Comparison of ENCODE assay signal across 8 mouse cellular contexts in the genomic region with DNA sequence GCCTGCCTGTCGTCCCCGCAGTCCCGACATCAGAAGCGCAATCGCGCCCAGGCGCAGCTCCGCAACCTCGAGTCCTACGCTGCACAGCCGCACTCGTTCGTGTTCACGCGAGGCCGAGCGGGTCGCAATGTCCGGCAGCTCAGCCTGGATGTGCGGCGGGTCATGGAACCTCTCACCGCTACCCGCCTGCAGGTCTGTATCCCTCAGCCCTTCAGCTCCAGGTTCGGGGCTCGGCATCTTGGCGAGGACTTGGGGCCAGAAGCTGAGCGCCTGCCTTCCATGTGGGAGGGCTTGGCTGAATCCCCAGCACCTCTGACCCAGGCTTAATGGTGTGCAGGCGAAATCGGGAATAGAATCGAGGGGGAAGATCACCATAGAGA. TPM values are rescaled to one million over a fixed set of nuclear protein-coding genes. Genes with fewer than 3 reads are reported as not detected.
A peak's percentile ranks its signal among the peaks of the same experiment; 100 is the strongest.
DNase-seq lines count a peak whose midpoint lies in the region; ATAC-seq and TF ChIP-seq lines count a peak whose summit lies in the region.

No protein-coding gene starts in this region.

- H3K9ac ChIP-seq in CH12.LX (ENCODE audit: insufficient read depth, low read depth), result peak overlapping the region; percentile 68
- H3K9ac ChIP-seq in forebrain, embryonic 12.5 days, result peak overlapping the region; percentile 86
- peak overlapping the region; percentile 81 for H3K9ac ChIP-seq in liver, embryonic 14.5 days (replicated peaks)

- DNase-seq in heart, embryonic 10.5 days (ENCODE audit: low spot score), result no peak
- no peak for DNase-seq in heart, adult 18-20 months
- DNase-seq in CH12.LX (ENCODE audit: extremely low read depth), result no peak
- DNase-seq in liver, embryonic 14.5 days (ENCODE audit: low read depth in 3 of 3, low spot score in 3 of 3), result no peak
- DNase-seq in layer of hippocampus, adult 9-10 months (ENCODE audit: low spot score), result no peak
- DNase-seq in gastrocnemius, postnatal 4 days (ENCODE audit: low spot score in 2 of 2), result no peak
- no peak for DNase-seq in gastrocnemius, postnatal 36 days

- under 1% methylated on average over 30 of the region's 30 CpGs for WGBS in heart, embryonic 10.5 days
- under 1% methylated on average over 30 of the region's 30 CpGs for WGBS in forebrain, embryonic 12.5 days
- WGBS in liver, embryonic 14.5 days (ENCODE audit: insufficient replicate concordance), result under 1% methylated on average over 30 of the region's 30 CpGs

- dilution Hi-C loops in CH12.LX (cut with MboI; ENCODE audit: extremely low pct_ligation_motif_present, extremely low pct_unique_long_range_greater_than_20kb, low sequenced_read_pairs), result no loop called here

- H3K36me3 ChIP-seq in heart, embryonic 10.5 days, result peaks cover 42% of the 10 kb centered on the region
- peaks cover 40 to 42% of the 10 kb centered on the region in 2 experiments for H3K36me3 ChIP-seq in CH12.LX (replicated peaks in 1 of 2; ENCODE audit: control insufficient read depth in 1 of 2, insufficient read depth in 1 of 2, low read length in 1 of 2)
- H3K36me3 ChIP-seq in forebrain, embryonic 12.5 days (replicated peaks), result peaks cover 41% of the 10 kb centered on the region
- H3K36me3 ChIP-seq in liver, embryonic 14.5 days (replicated peaks; ENCODE audit: control insufficient read depth, insufficient read depth, low read depth), result peaks cover 35% of the 10 kb centered on the region

- H3K4me2 ChIP-seq in CH12.LX (ENCODE audit: insufficient read depth, low read depth, poor library complexity, severe bottlenecking), result peak overlapping the region; percentile 23; the same call in 1 of the 2 replicates
- H3K4me2 ChIP-seq in forebrain, embryonic 12.5 days, result peak overlapping the region; percentile 91
- peak overlapping the region; percentile 82 for H3K4me2 ChIP-seq in liver, embryonic 14.5 days (ENCODE audit: low read depth)

- TF ChIP-seq CTCF in CH12.LX (conservative IDR thresholded peaks at IDR 0.05 in 1 of 2, IDR thresholded peaks at IDR 0.05 in 1 of 2; ENCODE audit: low read depth in 2 of 2, low read length in 2 of 2), result no peak
- no peak for TF ChIP-seq CTCF in liver, embryonic 14.5 days (IDR thresholded peaks at IDR 0.05; ENCODE audit: low read depth)

- no peak for TF ChIP-seq POLR2A in CH12.LX (IDR thresholded peaks at IDR 0.05; ENCODE audit: low read depth, low read length)

- in situ Hi-C loops in CH12.LX (cut with MboI; ENCODE audit: low pct_ligation_motif_present, low pct_unique_long_range_greater_than_20kb, low sequenced_read_pairs), result loop anchor here (10.0 kb wide), 1 partner anchor 256 kb away; a partner anchor contains a TSS

- H3K9me3 ChIP-seq in heart, embryonic 10.5 days, result no peaks in the 10 kb centered on the region
- H3K9me3 ChIP-seq in CH12.LX (replicated peaks; ENCODE audit: low read length), result peaks cover 5% of the 10 kb centered on the region
- H3K9me3 ChIP-seq in forebrain, embryonic 12.5 days, result peaks cover 2% of the 10 kb centered on the region; the same call in 1 of the 2 replicates
- H3K9me3 ChIP-seq in liver, embryonic 14.5 days (ENCODE audit: control insufficient read depth, low read length), result no peaks in the 10 kb centered on the region; the same call in 1 of the 2 replicates

- peaks cover 24% of the 10 kb centered on the region for H3K79me2 ChIP-seq in CH12.LX (replicated peaks; ENCODE audit: control insufficient read depth, extremely low read depth, insufficient read depth, poor library complexity, severe bottlenecking)

- peak; percentile 62 for ATAC-seq in forebrain, embryonic 12.5 days (ENCODE audit: low FRiP score)
- peak; percentile 8; the same call in 1 of the 2 replicates for ATAC-seq in liver, embryonic 14.5 days (ENCODE audit: insufficient read depth)

- peak overlapping the region; percentile 98 for H3K4me3 ChIP-seq in heart, embryonic 10.5 days
- H3K4me3 ChIP-seq in CH12.LX (replicated peaks in 1 of 3; ENCODE audit: low read depth in 2 of 3, low read length in 2 of 3, poor library complexity in 1 of 3), result peak overlapping the region; percentile 63 to 84 (median 79)
- H3K4me3 ChIP-seq in forebrain, embryonic 12.5 days (replicated peaks), result peak overlapping the region; percentile 84
- peak overlapping the region; percentile 70 to 75 for H3K4me3 ChIP-seq in liver, embryonic 14.5 days (ENCODE audit: insufficient read depth in 1 of 2, low read depth in 2 of 2, low read length in 2 of 2)

- intact Hi-C loops in gastrocnemius, postnatal 36 days (cut with DNase I), result no loop called here

- H3K27me3 ChIP-seq in heart, embryonic 10.5 days (ENCODE audit: insufficient read depth, poor library complexity, severe bottlenecking), result no peaks in the 10 kb centered on the region
- H3K27me3 ChIP-seq in CH12.LX (replicated peaks), result no peaks in the 10 kb centered on the region
- no peaks in the 10 kb centered on the region for H3K27me3 ChIP-seq in forebrain, embryonic 12.5 days
- no peaks in the 10 kb centered on the region for H3K27me3 ChIP-seq in liver, embryonic 14.5 days (ENCODE audit: control insufficient read depth, insufficient read depth, low read length)

- no peak for TF ChIP-seq RAD21 in CH12.LX (IDR thresholded peaks at IDR 0.05; ENCODE audit: low read depth, low read length)

- TF ChIP-seq EP300 in CH12.LX (IDR thresholded peaks at IDR 0.05; ENCODE audit: low read length), result no peak
- no peak for TF ChIP-seq EP300 in liver, embryonic 14.5 days (IDR thresholded peaks at IDR 0.05; ENCODE audit: low read depth)

- H3K27ac ChIP-seq in heart, embryonic 10.5 days, result peak overlapping the region; percentile 92
- H3K27ac ChIP-seq in CH12.LX (ENCODE audit: insufficient read depth, low read depth), result peak overlapping the region; percentile 65
- peak overlapping the region; percentile 90; the same call in 1 of the 2 replicates for H3K27ac ChIP-seq in forebrain, embryonic 12.5 days
- peak overlapping the region; percentile 61 for H3K27ac ChIP-seq in liver, embryonic 14.5 days

- H3K4me1 ChIP-seq in heart, embryonic 10.5 days, result peaks cover 8% of the 10 kb centered on the region
- peaks cover 5 to 40% of the 10 kb centered on the region in 2 experiments for H3K4me1 ChIP-seq in CH12.LX (ENCODE audit: control insufficient read depth in 1 of 2, insufficient read depth in 2 of 2)
- H3K4me1 ChIP-seq in forebrain, embryonic 12.5 days, result peaks cover 10% of the 10 kb centered on the region
- H3K4me1 ChIP-seq in liver, embryonic 14.5 days (replicated peaks; ENCODE audit: control insufficient read depth in 2 of 2, insufficient read depth in 2 of 2, low read length in 1 of 2), result peaks cover 9 to 15% of the 10 kb centered on the region in 2 experiments

TF ChIP-seq in CH12.LX, 34 proteins besides CTCF, POLR2A, EP300 and RAD21 (continues in another document):
- TF ChIP-seq MAX (IDR thresholded peaks at IDR 0.05; ENCODE audit: low read length) (no peak), MAFK (IDR thresholded peaks at IDR 0.05; ENCODE audit: insufficient replicate concordance, low read length) (no peak), ELF1 (IDR thresholded peaks at IDR 0.05; ENCODE audit: low read depth, low read length) (no peak), NELFE (IDR thresholded peaks at IDR 0.05; ENCODE audit: low read depth, low read length) (no peak)

RNA-seq across cellular contexts. Expression of a gene that starts 0.4 kb away (rescaled TPM):
- 66.0 and 95.8 TPM in 2 replicates for polyA plus RNA-seq in heart, embryonic 10.5 days (2016; fragmentation: Nextera tagmentation; extraction: Ambion mirVana)
- total RNA-seq in heart, adult 18-20 months (2021), result 1 to 10 TPM; 5.5 to 7.4 TPM
- total RNA-seq in CH12.LX (2012; rRNA removed) (346 and 359 TPM in 2 replicates), CH12.LX (2014; rRNA removed) (242 and 272 TPM in 2 replicates)
- polyA plus RNA-seq in CH12.LX (2012; ENCODE audit: insufficient read length, low read depth), result 359 and 389 TPM in 2 replicates
- 63.2 and 66.9 TPM in 2 replicates for polyA plus RNA-seq in forebrain, embryonic 12.5 days (2016; fragmentation: Nextera tagmentation; extraction: Ambion mirVana)
- polyA plus RNA-seq in liver, embryonic 14.5 days (2012; rRNA removed), result 70.6 and 84.8 TPM in 2 replicates
- polyA plus RNA-seq in liver, embryonic 14.5 days (2014; fragmentation: Nextera tagmentation; extraction: Ambion mirVana), result 50.2 and 56.1 TPM in 2 replicates
- total RNA-seq in gastrocnemius, postnatal 4 days (2021), result 10 to 100 TPM; 25.0 to 28.7 TPM
- 1 to 10 TPM; 6.1 to 8.7 TPM for total RNA-seq in gastrocnemius, postnatal 36 days (2021)

RNA-seq across cellular contexts. Expression of a gene that starts 8.8 kb away (rescaled TPM):
- polyA plus RNA-seq in heart, embryonic 10.5 days (2016; fragmentation: Nextera tagmentation; extraction: Ambion mirVana), result 3.5 and 7.2 TPM in 2 replicates
- 1 to 10 TPM; 4.3 to 4.4 TPM for total RNA-seq in heart, adult 18-20 months (2021)
- total RNA-seq in CH12.LX (2012; rRNA removed) (3.4 and 11.8 TPM in 2 replicates), CH12.LX (2014; rRNA removed) (1.4 and 2.0 TPM in 2 replicates)
- 0.57 and 1.1 TPM in 2 replicates for polyA plus RNA-seq in CH12.LX (2012; ENCODE audit: insufficient read length, low read depth)
- polyA plus RNA-seq in forebrain, embryonic 12.5 days (2016; fragmentation: Nextera tagmentation; extraction: Ambion mirVana), result 6.0 and 6.2 TPM in 2 replicates
- 8.1 and 9.3 TPM in 2 replicates for polyA plus RNA-seq in liver, embryonic 14.5 days (2012; rRNA removed)
- 6.8 and 7.6 TPM in 2 replicates for polyA plus RNA-seq in liver, embryonic 14.5 days (2014; fragmentation: Nextera tagmentation; extraction: Ambion mirVana)
- total RNA-seq in gastrocnemius, postnatal 4 days (2021), result 1 to 10 TPM; 3.9 to 4.5 TPM
- total RNA-seq in gastrocnemius, postnatal 36 days (2021), result 1 to 10 TPM; 3.8 to 5.2 TPM

RNA-seq across cellular contexts. Expression of a gene that starts 10.0 kb away (rescaled TPM):
- polyA plus RNA-seq in heart, embryonic 10.5 days (2016; fragmentation: Nextera tagmentation; extraction: Ambion mirVana), result 327 and 389 TPM in 2 replicates
- 100 to 1,000 TPM; 114 to 116 TPM for total RNA-seq in heart, adult 18-20 months (2021)
- total RNA-seq in CH12.LX (2012; rRNA removed), result 293 and 340 TPM in 2 replicates
- total RNA-seq in CH12.LX (2014; rRNA removed), result 205 and 211 TPM in 2 replicates
- 387 and 392 TPM in 2 replicates for polyA plus RNA-seq in CH12.LX (2012; ENCODE audit: insufficient read length, low read depth)
- polyA plus RNA-seq in forebrain, embryonic 12.5 days (2016; fragmentation: Nextera tagmentation; extraction: Ambion mirVana), result 313 and 319 TPM in 2 replicates
- 74.2 and 104 TPM in 2 replicates for polyA plus RNA-seq in liver, embryonic 14.5 days (2012; rRNA removed)
- polyA plus RNA-seq in liver, embryonic 14.5 days (2014; fragmentation: Nextera tagmentation; extraction: Ambion mirVana), result 170 and 181 TPM in 2 replicates
- total RNA-seq in gastrocnemius, postnatal 4 days (2021), result 100 to 1,000 TPM; 146 to 158 TPM
- 10 to 100 TPM; 88.8 to 96.0 TPM for total RNA-seq in gastrocnemius, postnatal 36 days (2021)

RNA-seq across cellular contexts. Expression of a gene that starts 19.9 kb away (rescaled TPM):
- 2.5 and 3.0 TPM in 2 replicates for polyA plus RNA-seq in heart, embryonic 10.5 days (2016; fragmentation: Nextera tagmentation; extraction: Ambion mirVana)
- total RNA-seq in heart, adult 18-20 months (2021), result 1 to 10 TPM; 3.9 to 4.0 TPM
- total RNA-seq in CH12.LX (2012; rRNA removed) (18.8 and 25.2 TPM in 2 replicates), CH12.LX (2014; rRNA removed) (3.3 and 3.7 TPM in 2 replicates)
- polyA plus RNA-seq in CH12.LX (2012; ENCODE audit: insufficient read length, low read depth), result 11.0 and 11.2 TPM in 2 replicates
- 1.4 and 1.5 TPM in 2 replicates for polyA plus RNA-seq in forebrain, embryonic 12.5 days (2016; fragmentation: Nextera tagmentation; extraction: Ambion mirVana)
- 11.5 and 13.0 TPM in 2 replicates for polyA plus RNA-seq in liver, embryonic 14.5 days (2012; rRNA removed)
- 1.1 and 1.7 TPM in 2 replicates for polyA plus RNA-seq in liver, embryonic 14.5 days (2014; fragmentation: Nextera tagmentation; extraction: Ambion mirVana)
- 1 to 10 TPM; 8.2 to 9.7 TPM for total RNA-seq in gastrocnemius, postnatal 4 days (2021)
- 1 to 10 TPM; 1.7 TPM for total RNA-seq in gastrocnemius, postnatal 36 days (2021)

Comparison
In these comparisons a context has a peak if more than half of its experiments do, and no peak if none do; other contexts are left out.
1. H3K4me2 ChIP-seq: peak in every context shown above with its lines; median percentile 91 in forebrain, embryonic 12.5 days; 82 in liver, embryonic 14.5 days; 23 in CH12.LX.
2. RNA of a gene that starts 0.4 kb away (total RNA-seq): 242 to 359 TPM in CH12.LX; 25.0 to 28.7 TPM in gastrocnemius, postnatal 4 days, 6.1 to 8.7 TPM in gastrocnemius, postnatal 36 days and 5.5 to 7.4 TPM in heart, adult 18-20 months; every median in the first group is over 4 times any median in the second.
3. Peak in every context shown above with its lines, with median percentiles within 50 percentile points of each other: H3K27ac ChIP-seq, H3K4me3 ChIP-seq and H3K9ac ChIP-seq.